Mouse (Mus musculus) right cerebral cortex, adult 18-20 months (tissue): ENCODE results near the gene Gapdhs.
A peak's percentile ranks its signal among the peaks of the same experiment; 100 is the strongest.
"Not testable (repeated sequence)": the region's sequence is repeated elsewhere in the genome, so short reads cannot be mapped to it uniquely, and the experiment has no call there.

Experiments used
- DNase-seq: peaks from one replicate; pipeline ENCODE4 v3.0.0; 2022; ENCODE audit warnings: mixed read lengths

Gapdhs gene

GRCm38 (mm10) chr7:30743617-30744016, at the start of gene Gapdhs:
TSS of gene Gapdhs (minus strand) at chr7:30743681.
- not testable (repeated sequence) for DNase-seq

DNA sequence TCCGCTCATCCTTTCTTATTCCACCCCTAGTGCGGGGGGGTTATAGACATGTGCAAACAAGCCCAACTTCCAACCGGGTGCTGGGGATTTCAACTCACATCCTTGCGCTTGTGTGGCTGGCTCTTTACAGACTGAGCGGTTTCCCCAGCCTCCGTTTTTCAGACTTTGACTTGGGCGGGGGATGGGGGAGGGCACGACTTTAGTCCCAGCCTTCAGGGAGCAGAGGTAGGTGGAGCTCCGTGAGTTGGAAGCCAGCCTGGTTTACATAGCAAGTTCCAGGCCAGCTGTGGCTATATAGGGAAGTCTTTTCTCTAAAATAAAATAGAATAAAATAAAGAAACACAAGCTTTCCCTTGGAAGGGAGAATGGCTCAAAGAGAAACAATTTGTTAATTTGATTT, 48.4 kb upstream of the Gapdhs start:
- DNase-seq: no peak

DNA sequence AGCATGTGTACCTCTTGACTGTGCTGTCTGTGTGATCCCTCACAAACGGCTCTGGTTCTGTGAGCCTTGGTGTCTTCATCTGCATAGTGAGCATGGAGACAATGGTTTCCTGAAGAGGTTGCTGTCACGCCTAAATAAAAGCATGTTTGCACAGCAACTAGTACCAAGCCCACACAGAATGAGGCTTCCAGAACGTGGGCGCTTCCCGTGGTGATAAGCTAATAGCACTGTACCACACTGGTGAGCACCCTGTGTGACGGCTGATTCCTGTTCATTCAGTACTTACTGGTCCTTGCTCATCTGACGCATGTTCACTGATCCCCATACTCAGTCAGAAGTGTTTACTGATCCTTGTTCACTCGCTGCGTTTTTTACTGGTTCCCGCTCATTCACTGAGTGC, 46.7 kb upstream of the Gapdhs start:
- DNase-seq: no peak

DNA sequence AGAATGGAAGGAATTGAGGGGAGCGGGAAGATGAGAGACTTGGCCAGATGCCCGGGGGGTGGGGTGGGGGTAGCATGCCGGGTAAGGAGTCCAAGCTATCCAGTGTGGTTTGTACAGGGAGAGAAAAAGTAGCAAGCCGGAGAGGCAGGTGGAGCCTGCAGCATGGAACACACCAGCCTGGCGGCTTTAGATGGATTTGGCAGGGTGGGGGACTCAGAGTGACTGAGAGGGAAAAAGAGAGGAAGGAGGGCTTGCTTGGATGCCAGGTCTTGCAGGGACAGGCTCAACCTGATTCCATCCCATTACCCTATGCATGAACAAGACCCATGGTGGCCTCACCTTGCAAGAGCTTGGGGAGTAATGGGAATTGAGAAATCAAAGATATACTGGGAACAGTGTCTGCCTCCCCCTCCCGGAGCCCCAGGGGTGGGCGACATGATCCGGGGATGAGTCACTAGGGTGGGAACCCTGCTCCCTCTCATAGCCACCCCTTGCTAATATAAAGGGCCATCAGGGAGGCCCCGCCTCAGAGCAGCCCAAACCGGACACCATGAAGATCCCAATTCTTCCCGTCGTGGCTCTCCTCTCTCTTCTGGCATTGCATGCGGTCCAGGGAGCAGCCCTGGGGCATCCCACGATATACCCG, 44.0 kb upstream of the Gapdhs start, which contains the start of gene Krtdap:
Gene Krtdap (plus strand): TSS at position 520 of the 646 bp plus-strand sequence.
- DNase-seq: no peak

- DNase-seq: no peak
Observed at GRCm38 (mm10) chr7:30785721-30786546, 42.5 kb upstream of the Gapdhs start.

- DNase-seq: no peak
Observed at GRCm38 (mm10) chr7:30785154-30785553, 41.7 kb upstream of the Gapdhs start.

DNA sequence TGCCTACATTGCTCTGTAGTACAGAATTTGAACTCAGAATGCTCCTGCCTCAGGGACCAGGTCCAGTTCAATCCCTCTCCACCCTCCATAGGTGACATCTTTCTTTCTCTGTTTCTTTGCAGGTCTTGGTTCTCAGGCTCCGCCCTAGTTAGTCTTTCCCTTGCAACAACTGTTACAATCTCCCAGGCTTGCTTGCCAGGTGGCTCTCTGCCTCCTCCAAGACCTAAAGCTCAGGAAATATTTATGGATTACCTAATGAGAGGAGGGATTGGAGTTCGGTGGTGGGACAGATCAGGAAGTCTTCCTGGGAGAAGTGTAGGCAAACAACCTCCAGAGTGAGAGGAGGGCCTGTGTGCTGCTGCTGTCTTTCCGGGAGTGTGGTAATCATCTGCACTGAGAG, 39.2 kb upstream of the Gapdhs start:
- DNase-seq: no peak

DNA sequence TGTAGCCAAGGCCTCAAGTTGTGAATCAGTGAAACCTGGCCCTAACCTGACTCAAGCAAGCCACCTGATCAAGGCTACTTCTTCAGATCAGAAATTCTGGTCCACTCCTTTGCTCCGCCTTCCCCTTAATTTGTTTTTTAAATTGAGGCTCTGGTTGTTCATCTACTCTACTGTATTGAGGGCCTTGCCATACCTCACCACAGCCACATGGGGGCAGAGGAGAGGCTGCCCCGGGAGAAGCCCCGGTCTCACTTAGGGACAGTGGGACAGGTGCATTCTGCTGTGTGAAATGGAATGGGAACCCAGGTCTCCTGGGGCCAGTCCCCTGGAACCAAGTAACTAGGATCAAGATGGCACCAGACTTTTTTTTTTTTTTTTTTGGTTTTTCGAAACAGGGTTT, 38.3 kb upstream of the Gapdhs start:
- DNase-seq: no peak

GRCm38 (mm10) chr7:30777911-30778310, 34.4 kb upstream of the Gapdhs start:
- DNase-seq: no peak

DNA sequence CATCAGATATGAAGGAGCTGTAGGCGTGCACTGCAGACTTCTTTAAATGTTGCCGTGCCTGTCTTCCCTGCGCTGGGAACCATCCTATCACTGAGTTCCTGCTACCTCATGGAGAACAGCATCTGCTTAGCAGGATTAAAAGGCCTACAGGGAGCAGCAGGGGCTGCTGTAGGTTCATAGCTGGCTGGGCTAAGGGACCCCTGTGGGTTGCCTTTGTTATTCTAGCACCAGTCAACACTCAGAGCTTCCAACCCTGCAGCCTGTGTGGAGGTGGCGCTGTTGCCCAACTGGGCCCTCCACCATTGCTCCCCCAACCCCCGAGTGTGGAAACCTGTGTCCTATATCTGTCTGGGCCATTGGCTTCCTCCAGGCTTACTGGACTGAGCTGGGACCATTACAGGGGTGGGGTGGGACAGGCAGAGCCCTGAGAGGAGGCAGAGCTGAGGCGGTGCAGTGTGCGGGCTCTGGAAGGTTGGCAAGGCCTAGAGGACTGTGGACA, 33.6 kb upstream of the Gapdhs start:
- DNase-seq: no peak

DNA sequence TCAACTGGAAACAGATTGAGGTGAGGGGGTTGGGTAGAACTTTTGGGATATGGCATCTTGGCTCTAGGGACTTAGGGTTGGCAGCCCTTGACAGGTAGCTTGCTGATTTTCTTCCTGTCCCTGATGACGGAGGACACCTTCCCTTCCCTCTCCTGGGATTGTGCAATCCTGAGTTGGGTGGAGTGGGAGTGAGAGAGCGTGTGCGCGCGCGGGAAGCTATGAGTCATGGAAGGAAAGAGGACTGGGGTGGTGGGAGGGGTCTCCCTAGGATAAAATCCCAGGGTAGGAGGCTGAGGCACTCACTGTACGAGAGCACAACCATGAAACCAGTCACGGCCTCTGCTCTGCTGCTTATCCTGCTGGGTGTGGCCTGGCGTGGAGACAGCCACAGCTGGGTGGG, 32.6 kb upstream of the Gapdhs start:
- peak; percentile 48 for DNase-seq

DNA sequence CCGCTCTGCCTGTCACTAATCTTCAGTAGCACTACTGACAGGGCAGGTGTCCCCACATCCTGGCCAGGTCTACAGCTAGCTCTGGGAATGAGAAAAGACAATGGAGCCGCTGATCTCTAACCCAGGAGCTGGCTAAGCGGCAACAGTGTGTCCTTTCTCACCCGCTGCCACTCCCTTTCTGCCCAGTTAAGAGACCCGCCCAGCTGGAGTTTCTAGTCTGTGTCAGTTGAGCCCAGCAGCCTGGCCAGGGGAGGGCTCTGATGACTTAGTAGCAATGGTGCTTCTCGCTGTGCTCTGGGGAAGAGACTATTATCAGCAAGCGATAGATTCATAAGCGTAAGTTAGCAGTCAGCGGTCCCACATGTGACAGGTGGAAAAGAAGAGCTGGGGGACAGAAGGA, 25.8 kb upstream of the Gapdhs start:
- DNase-seq: no peak

DNA sequence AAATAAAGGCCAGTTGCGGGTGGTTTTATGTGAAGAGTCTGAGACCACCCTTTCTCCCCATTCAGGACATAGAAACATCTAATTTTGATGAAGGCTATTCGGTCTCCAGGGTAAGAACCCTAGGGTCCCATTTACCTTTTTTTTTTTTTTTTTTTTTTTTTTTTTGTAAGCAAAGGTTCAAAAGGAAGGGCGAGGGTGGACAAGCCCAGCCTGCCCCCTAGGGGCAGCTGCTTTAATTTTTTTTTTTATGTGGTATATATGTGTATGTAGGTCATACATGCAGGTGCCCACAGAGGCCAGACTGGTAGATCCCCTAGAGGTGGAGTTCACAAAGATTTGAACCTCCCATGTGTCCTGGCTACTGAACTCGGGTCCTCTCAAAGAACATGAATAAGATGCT, 22.9 kb upstream of the Gapdhs start:
- DNase-seq: no peak

DNA sequence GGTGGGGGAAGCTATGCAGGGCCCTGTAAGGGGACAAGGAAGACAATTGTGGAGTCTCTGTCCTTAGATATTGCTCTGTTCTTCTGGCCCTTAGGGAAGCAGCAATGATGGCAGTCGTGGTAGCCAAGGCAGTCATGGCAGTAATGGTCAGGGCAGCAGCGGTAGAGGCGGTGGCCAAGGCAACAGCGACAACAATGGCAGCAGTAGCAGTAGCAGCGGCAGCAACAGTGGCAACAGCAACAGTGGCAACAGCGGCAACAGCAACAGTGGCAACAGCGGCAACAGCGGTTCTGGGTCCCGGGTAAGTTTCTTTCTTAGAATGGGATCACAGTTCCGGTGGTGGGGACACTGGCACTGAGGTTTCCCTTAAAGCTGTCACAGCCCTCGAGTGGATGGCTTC, 21.7 kb upstream of the Gapdhs start:
- no peak for DNase-seq

DNA sequence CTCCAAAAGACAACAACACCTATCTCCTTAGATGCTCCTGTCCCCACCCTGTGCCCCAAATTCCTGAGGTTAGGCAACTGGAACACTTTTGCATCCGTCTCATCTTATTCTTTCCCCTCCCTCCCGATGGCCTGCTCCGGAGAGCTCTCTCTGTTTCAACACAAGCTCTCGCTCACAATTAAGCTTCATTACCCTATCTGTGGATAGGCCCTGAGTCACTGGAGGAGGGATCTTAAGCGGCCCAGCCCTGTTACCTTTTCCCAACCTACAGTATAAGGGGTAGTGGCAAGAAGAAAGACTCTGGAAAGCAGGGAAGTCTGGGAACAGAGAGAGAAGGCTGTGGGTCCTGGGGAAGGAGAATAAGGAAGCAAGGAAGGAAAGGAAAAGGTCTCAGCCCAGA, 20.0 kb upstream of the Gapdhs start, which contains the start of gene Dmkn:
Gene Dmkn (plus strand): TSS at position 301 of the 400 bp plus-strand sequence.
- DNase-seq: no peak

GRCm38 (mm10) chr7:30761769-30762352, 18.4 kb upstream of the Gapdhs start:
- DNase-seq: no peak

DNA sequence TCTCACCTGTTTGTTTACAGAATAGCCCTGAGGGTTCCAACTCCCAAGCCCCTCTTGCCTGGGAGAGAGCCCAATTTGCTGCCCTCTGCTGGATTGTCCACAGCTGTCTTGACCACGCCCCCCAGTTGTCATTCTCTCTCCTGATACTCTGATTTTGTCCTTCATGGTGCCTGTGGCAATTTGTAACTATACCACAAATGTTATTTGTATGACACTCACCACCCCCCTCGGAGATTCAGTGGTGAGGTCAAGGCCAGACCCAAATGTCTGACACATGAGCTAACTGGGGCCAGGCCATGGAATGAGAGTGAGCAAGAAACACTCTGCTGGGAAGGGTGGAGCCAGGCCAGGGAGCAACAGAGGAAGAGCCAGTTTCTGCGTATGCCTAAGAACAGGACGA, 15.4 kb upstream of the Gapdhs start:
- DNase-seq: no peak

DNA sequence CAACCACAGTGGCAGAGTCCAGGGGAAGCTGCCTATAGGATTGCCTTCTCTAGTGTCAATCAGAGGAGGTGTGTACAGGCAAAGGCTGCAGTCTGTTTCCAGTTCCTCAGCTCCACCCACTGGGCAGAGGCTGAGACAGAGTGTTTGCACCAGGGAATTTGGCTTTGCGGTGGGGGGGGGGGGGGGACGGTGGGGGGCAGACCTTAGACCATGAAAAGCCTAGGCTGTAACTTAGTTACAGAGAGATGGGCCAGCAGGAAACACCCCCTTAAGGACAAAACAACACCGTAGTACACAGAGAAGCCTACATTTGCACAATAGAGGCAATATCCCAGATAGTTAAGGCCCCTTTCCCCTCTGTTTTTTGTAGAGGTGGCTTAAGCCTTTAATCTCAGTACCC, 13.5 kb upstream of the Gapdhs start:
- DNase-seq: no peak

- DNase-seq: no peak
Observed at GRCm38 (mm10) chr7:30751086-30751669, 7.7 kb upstream of the Gapdhs start, which contains the start of gene Sbsn. TSS of gene Sbsn (plus strand) at chr7:30751471.

DNA sequence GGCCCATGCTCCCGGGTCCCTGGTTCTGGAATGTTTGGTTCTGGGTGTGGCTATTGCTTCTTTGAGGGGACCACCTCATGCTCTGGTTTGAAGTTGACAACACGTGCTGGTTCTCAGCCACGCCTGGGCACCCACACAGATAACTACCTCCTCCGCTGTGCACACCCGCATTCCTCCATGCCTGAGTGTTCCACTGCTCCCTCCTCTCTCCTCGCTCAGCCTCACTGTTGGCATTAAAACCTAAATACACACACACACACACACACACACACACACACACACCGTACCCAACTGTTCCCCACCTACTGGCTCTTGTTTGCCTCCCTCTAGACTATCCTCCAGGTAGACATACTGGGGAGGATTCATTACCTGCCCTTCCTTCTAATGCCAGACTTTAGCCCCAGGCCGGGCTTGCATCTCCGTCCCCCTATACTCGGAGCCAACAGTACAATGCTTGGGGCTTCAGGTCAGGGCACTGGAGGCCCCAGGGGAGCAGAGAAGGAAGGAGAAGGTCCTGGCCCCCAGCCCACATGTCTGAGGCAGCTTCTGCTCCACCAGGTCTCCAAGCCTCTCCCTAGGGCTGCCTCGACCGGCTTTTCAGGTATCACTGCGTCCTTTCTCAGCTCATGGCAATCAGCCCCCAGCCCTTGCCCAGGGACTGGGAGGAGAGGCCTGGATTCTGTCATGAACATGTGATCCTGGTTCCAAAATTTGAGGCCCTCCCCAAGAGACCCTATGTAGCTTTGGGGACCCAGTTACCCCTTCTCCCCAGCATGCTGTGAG, 6.5 kb upstream of the Gapdhs start:
- no peak for DNase-seq

GRCm38 (mm10) chr7:30747525-30748204, 4.2 kb upstream of the Gapdhs start:
- DNase-seq: no peak
